9 mouse cellular contexts compared by ENCODE assay signal in genomic region chr2:71039522-71040121, GRCm38 (mm10). TPM values are rescaled to one million over a fixed set of nuclear protein-coding genes. Genes with fewer than 3 reads are reported as not detected.
DNase-seq lines count a peak whose midpoint lies in the region; ATAC-seq and TF ChIP-seq lines count a peak whose summit lies in the region.
"Had no signal": no experiment of that assay in that cellular context is flagged by ENCODE, and none has a peak within 500 bp of the region (broad histone marks: within the 10 kb centered on the region; RNA-seq: fewer than 3 reads in every experiment).

No protein-coding gene starts in this region.

- TF ChIP-seq POLR2A in kidney, adult 2 months (IDR thresholded peaks at IDR 0.05; ENCODE audit: low read depth, low read length), result no peak
- no peak for TF ChIP-seq POLR2A in spleen, adult 2 months (IDR thresholded peaks at IDR 0.05; ENCODE audit: low read depth, low read length)

- peaks cover 11% of the 10 kb centered on the region for H3K4me1 ChIP-seq in hindbrain, embryonic 10.5 days (replicated peaks)
- H3K4me1 ChIP-seq in hindbrain, embryonic 12.5 days, result peaks cover 2% of the 10 kb centered on the region; the same call in 1 of the 2 replicates
- H3K4me1 ChIP-seq in kidney, adult 2 months (ENCODE audit: control insufficient read depth, insufficient read depth, low read length), result no peaks in the 10 kb centered on the region
- H3K4me1 ChIP-seq in midbrain, embryonic 14.5 days (ENCODE audit: control insufficient read depth, insufficient read depth, low read length), result peaks cover under 1% of the 10 kb centered on the region; the same call in 1 of the 2 replicates
- peaks cover 4% of the 10 kb centered on the region; the same call in 1 of the 2 replicates for H3K4me1 ChIP-seq in spleen, adult 2 months (ENCODE audit: control insufficient read depth, insufficient read depth, insufficient read length)

- 53% methylated on average over 11 of the region's 11 CpGs for WGBS in hindbrain, embryonic 10.5 days
- 48% methylated on average over 11 of the region's 11 CpGs for WGBS in hindbrain, embryonic 12.5 days
- 31% methylated on average over 11 of the region's 11 CpGs for WGBS in kidney, adult 2 months
- WGBS in midbrain, embryonic 14.5 days, result 48% methylated on average over 11 of the region's 11 CpGs
- 62% methylated on average over 11 of the region's 11 CpGs for WGBS in spleen, adult 2 months

- H3K9ac ChIP-seq in hindbrain, embryonic 12.5 days, result no peak overlapping the region
- no peak overlapping the region for H3K9ac ChIP-seq in midbrain, embryonic 14.5 days (replicated peaks; ENCODE audit: low read length)
- H3K9ac ChIP-seq: neural tube, embryonic 12.5 days had no signal

- no peak overlapping the region for H3K4me3 ChIP-seq in hindbrain, embryonic 10.5 days
- no peak overlapping the region for H3K4me3 ChIP-seq in hindbrain, embryonic 12.5 days
- H3K4me3 ChIP-seq in kidney, adult 2 months (ENCODE audit: insufficient read depth, low read depth, low read length), result no peak overlapping the region; the same call in 1 of the 2 replicates
- H3K4me3 ChIP-seq in midbrain, embryonic 14.5 days (replicated peaks; ENCODE audit: low read depth, low read length), result no peak overlapping the region
- H3K4me3 ChIP-seq in spleen, adult 2 months (ENCODE audit: extremely low read depth, insufficient read depth, insufficient read length), result no peak overlapping the region
- H3K4me3 ChIP-seq: neural tube, embryonic 12.5 days had no signal

- H3K36me3 ChIP-seq in hindbrain, embryonic 10.5 days, result no peaks in the 10 kb centered on the region
- no peaks in the 10 kb centered on the region for H3K36me3 ChIP-seq in hindbrain, embryonic 12.5 days
- no peaks in the 10 kb centered on the region for H3K36me3 ChIP-seq in kidney, adult 2 months (ENCODE audit: control insufficient read depth, insufficient read depth, low read length)
- no peaks in the 10 kb centered on the region for H3K36me3 ChIP-seq in midbrain, embryonic 14.5 days (ENCODE audit: control insufficient read depth, insufficient read depth, low read length)
- H3K36me3 ChIP-seq in spleen, adult 2 months (ENCODE audit: control insufficient read depth, insufficient read depth, low read length), result no peaks in the 10 kb centered on the region
- H3K36me3 ChIP-seq: neural tube, embryonic 12.5 days had no signal

- no peak overlapping the region for H3K27ac ChIP-seq in hindbrain, embryonic 10.5 days
- no peak overlapping the region for H3K27ac ChIP-seq in hindbrain, embryonic 12.5 days
- H3K27ac ChIP-seq in kidney, adult 2 months (ENCODE audit: insufficient read depth, low read depth, low read length), result no peak overlapping the region
- H3K27ac ChIP-seq in midbrain, embryonic 14.5 days (replicated peaks; ENCODE audit: low read depth, low read length), result no peak overlapping the region
- H3K27ac ChIP-seq in spleen, adult 2 months (ENCODE audit: insufficient read depth, low read length), result no peak overlapping the region
- H3K27ac ChIP-seq: neural tube, embryonic 12.5 days had no signal

- no peaks in the 10 kb centered on the region for H3K9me3 ChIP-seq in hindbrain, embryonic 10.5 days
- H3K9me3 ChIP-seq in hindbrain, embryonic 12.5 days (replicated peaks), result no peaks in the 10 kb centered on the region
- no peaks in the 10 kb centered on the region for H3K9me3 ChIP-seq in midbrain, embryonic 14.5 days (ENCODE audit: control insufficient read depth, low read length)
- H3K9me3 ChIP-seq: neural tube, embryonic 12.5 days had no signal

- no peak for ATAC-seq in hindbrain, embryonic 12.5 days (ENCODE audit: low FRiP score)
- peak; percentile 48; the same call in 1 of the 2 replicates for ATAC-seq in midbrain, embryonic 14.5 days (ENCODE audit: low FRiP score, low TSS enrichment)

- H3K27me3 ChIP-seq in hindbrain, embryonic 10.5 days (ENCODE audit: insufficient read depth, poor library complexity, severe bottlenecking), result no peaks in the 10 kb centered on the region
- H3K27me3 ChIP-seq in hindbrain, embryonic 12.5 days, result no peaks in the 10 kb centered on the region
- no peaks in the 10 kb centered on the region for H3K27me3 ChIP-seq in kidney, adult 2 months (replicated peaks; ENCODE audit: control insufficient read depth, insufficient read depth, low read length)
- H3K27me3 ChIP-seq in midbrain, embryonic 14.5 days (ENCODE audit: control insufficient read depth, insufficient read depth, low read length), result no peaks in the 10 kb centered on the region
- H3K27me3 ChIP-seq in spleen, adult 2 months (ENCODE audit: control insufficient read depth, insufficient read depth, low read length), result no peaks in the 10 kb centered on the region
- H3K27me3 ChIP-seq: neural tube, embryonic 12.5 days had no signal

- peak; percentile 72 for DNase-seq in hindbrain, embryonic 10.5 days (ENCODE audit: low spot score)
- DNase-seq in embryo, embryonic 9.5 days (ENCODE audit: extremely low spot score), result peak; percentile 68
- DNase-seq in gastrocnemius, postnatal 36 days, result peak; percentile 67 to 75
- DNase-seq in kidney, adult 2 months, result peak; percentile 89
- peak; percentile 84 for DNase-seq in left cerebral cortex, postnatal 4 days
- DNase-seq in midbrain, embryonic 14.5 days, result peak; percentile 88
- peak in 1 of 2 experiments; percentile 44 for DNase-seq in spleen, adult 2 months (ENCODE audit: low read depth in 1 of 2, low spot score in 2 of 2)

- no peak overlapping the region for H3K4me2 ChIP-seq in hindbrain, embryonic 12.5 days (replicated peaks)
- no peak overlapping the region for H3K4me2 ChIP-seq in midbrain, embryonic 14.5 days (ENCODE audit: low read length)
- H3K4me2 ChIP-seq: neural tube, embryonic 12.5 days had no signal

- intact Hi-C loops in gastrocnemius, postnatal 36 days (cut with DNase I), result loop anchor here (2.0 to 5.0 kb wide), 3 partner anchors 212 to 332 kb away; partner anchors contain the start of gene Tlk1
- intact Hi-C loops in left cerebral cortex, postnatal 4 days (cut with DNase I), result loop anchor here (5.0 to 10.0 kb wide), 3 partner anchors 215 to 327 kb away; partner anchors contain the start of gene Tlk1

- peak; percentile 83 for TF ChIP-seq CTCF in kidney, adult 2 months (conservative IDR thresholded peaks at IDR 0.05; ENCODE audit: insufficient read depth, insufficient read length, low read depth, low read length)
- TF ChIP-seq CTCF in spleen, adult 2 months (IDR thresholded peaks at IDR 0.05; ENCODE audit: extremely low read depth, insufficient read depth, insufficient read length, insufficient replicate concordance), result peak; percentile 50; the same call in 1 of the 2 replicates

RNA-seq across cellular contexts. Expression of gene Dcaf17, which starts 15.5 kb away (rescaled TPM):
- polyA plus RNA-seq in hindbrain, embryonic 10.5 days (2016; fragmentation: Nextera tagmentation; extraction: Ambion mirVana), result 39.1 and 44.6 TPM in 2 replicates
- 36.7 and 38.4 TPM in 2 replicates for polyA plus RNA-seq in hindbrain, embryonic 12.5 days (2016; fragmentation: Nextera tagmentation; extraction: Ambion mirVana)
- total RNA-seq in gastrocnemius, postnatal 36 days (2021), result 1 to 10 TPM; 3.6 to 3.9 TPM
- 3.7 and 3.8 TPM in 2 replicates for polyA plus RNA-seq in kidney, adult 2 months (2012; rRNA removed)
- total RNA-seq in left cerebral cortex, postnatal 4 days (2021), result 10 to 100 TPM; 22.7 to 24.8 TPM
- polyA plus RNA-seq in midbrain, embryonic 14.5 days (2014; fragmentation: Nextera tagmentation; extraction: Ambion mirVana), result 28.7 and 33.3 TPM in 2 replicates
- 2.8 and 2.9 TPM in 2 replicates for polyA plus RNA-seq in spleen, adult 2 months (2012; rRNA removed)

RNA-seq across cellular contexts. Expression of gene Mettl8, which starts 15.8 kb away (rescaled TPM):
- 21.0 and 22.3 TPM in 2 replicates for polyA plus RNA-seq in hindbrain, embryonic 10.5 days (2016; fragmentation: Nextera tagmentation; extraction: Ambion mirVana)
- polyA plus RNA-seq in hindbrain, embryonic 12.5 days (2016; fragmentation: Nextera tagmentation; extraction: Ambion mirVana), result 19.2 and 19.9 TPM in 2 replicates
- 1 to 10 TPM; 4.8 TPM for total RNA-seq in gastrocnemius, postnatal 36 days (2021)
- polyA plus RNA-seq in kidney, adult 2 months (2012; rRNA removed), result 5.3 and 6.6 TPM in 2 replicates
- 10 to 100 TPM; 14.8 to 15.5 TPM for total RNA-seq in left cerebral cortex, postnatal 4 days (2021)
- 9.6 and 13.8 TPM in 2 replicates for polyA plus RNA-seq in midbrain, embryonic 14.5 days (2014; fragmentation: Nextera tagmentation; extraction: Ambion mirVana)
- polyA plus RNA-seq in spleen, adult 2 months (2012; rRNA removed), result 3.5 TPM in 2 replicates
